Mouse (Mus musculus): ENCODE data around the gene Edn3.

Edn3 gene

DNA sequence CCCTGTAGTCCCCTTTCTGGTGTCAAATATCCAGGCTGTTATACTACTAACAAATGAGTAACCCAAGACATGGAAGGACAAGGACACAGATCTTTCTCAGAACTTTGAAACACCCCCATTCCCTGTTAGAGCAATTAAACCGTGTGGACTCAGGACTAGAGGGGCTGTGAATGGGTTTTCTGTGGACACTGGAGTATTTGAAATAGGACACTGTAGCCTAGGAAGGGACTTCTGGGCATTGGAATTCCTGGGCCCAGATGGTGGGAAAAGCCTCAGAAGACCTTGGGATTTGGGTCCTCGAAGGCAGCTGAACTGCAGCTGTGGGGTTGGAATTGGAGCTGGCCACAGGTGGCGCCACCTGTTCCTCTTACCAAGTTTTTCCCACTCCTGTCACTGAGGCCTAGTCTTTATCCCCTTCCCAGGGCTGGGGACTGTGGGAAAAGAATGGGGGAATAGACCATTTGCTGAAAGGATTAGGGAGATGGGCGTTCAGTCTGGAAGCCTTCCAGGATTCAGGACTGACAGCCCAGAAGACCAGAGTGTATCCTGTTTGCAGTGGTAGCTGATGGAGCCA, 37.2 kb downstream of the Edn3 start:
- DNase-seq: peak; percentile 22

DNA sequence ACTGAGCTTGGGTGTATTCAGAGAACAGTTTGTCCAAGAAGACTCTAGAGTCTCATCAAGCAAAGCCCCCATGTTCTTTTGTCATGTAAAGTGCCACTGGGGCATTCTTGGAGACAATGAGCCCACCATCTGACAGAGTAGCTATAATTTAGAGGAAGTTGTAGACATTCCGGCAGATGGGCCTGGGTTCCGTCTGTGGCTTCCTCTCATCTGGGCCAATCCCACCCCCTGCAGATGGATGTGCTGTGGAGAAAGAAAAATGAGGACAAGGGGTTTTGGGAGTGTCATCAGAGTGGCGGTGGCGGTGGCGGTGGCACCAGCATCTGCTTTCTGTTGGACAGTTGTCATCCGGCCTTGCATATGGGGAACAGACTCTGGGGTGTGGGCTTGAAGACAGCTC, 42.0 kb downstream of the Edn3 start:
- DNase-seq: no peak

DNA sequence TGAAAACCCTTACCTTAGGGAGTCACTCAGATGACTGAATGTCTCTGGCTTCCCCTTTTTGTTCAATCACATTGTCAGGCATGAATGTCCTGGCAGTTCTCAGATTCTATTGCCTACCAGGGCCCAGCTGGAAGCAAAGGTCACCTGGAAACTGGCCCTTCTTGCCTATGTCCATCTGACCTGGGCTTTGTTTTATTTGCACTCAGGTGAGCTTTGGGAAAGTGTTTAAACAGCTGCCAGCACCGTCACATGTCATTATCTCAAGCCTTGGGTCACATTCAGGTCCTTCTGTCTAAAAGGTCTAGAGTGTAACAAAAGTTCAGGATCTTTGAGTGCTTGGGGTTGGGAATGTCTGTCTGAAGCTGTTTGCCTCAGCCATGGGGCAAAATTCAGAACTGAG, 43.2 kb downstream of the Edn3 start:
- DNase-seq: no peak

DNA sequence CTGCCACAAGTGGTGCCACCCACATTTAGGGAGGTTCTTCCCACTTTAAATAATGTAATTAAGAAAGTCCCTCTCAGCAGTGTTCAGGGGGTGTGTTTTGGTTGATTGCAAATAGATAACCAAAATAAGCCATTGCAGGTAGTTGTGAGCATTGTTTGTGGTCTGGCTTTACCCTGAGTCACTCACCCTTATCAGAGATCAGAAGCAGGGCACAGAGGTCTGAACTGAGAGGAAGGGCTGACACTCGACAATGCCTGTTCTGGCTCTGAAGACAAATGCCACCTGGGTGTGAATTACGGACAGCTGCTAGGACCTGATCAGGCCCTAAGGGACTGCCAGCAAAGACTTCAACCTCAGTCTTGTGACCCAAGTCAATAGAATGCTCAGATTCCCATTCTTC, 47.5 kb downstream of the Edn3 start:
- DNase-seq: no peak

DNA sequence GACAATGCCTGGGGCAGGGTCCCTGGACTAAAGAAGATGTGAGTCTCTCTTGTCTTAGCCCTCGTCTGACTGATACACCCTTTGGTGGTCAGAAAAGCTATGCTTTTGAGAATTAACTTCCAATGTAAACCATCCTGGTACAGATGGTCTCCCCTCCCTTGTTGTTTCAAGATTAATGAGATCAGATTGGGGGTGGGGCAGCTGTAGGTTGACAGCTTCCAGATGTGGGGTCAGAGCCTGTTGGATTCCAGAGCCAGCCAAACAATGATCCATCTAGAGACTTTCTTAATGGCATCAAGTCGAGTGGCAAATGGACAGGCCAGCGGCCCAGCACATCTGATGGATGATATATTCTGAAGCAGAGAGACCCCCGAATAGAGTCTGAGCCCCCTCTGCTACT, 48.9 kb downstream of the Edn3 start:
- DNase-seq: no peak

DNA sequence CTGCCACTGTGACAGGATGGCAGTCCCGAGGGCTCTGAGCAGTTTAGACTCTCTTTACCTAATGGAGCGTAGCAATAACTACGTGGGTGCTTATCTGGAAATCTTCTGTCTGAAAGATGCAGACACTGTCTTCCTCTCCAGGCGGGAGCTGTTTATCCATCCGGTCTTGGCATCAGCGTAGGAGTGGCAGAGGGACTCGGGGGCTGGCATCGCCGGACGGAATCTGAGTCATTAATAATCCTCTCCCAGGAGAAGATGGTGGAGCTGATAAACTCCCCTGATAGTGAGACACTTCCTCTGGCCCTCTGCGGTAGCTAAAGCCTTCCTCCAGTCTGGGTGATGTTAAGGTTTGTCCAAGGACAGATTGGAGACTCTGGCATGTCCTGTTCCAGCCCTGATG, 52.9 kb downstream of the Edn3 start:
- no peak for DNase-seq

DNA sequence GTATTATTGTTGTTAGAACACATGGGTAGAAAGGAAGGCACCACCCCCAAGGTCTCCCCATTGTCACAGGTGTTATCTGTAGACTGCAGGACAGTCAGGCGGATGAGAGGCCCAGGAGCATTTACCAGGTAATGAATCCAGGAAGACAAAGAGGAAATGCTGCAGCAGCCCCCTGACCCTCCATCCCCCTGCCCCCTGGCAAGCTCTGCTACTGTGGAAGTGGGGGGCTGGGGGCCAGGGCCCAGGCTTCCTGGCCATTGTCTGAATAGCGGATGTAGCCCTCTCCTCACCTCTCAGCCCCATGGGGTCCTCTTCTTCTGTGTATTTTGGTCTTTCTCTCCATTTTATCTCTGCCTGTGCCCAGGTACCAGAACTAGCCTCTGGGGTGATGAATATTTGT, 55.7 kb downstream of the Edn3 start:
- no peak for DNase-seq

DNA sequence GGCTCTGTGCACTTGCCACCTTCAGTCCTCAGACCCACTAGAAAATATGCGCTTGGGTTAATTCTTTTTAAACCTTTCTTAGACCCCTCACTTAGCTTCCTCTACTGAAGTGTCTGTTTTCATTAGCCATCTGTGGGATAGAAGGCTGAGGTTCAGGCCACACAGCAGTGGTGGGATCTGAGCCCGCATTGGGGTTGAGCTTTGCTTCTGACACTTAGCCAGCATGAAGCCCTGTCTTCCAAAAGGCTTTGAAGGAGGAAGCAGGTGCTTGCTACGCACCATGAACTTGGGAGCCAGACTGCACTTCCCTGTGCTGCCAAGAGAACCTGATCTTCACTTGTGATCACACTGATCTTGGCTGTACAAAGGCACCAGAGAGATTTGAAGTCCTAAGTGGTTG, 59.9 kb downstream of the Edn3 start:
- no peak for DNase-seq

DNA sequence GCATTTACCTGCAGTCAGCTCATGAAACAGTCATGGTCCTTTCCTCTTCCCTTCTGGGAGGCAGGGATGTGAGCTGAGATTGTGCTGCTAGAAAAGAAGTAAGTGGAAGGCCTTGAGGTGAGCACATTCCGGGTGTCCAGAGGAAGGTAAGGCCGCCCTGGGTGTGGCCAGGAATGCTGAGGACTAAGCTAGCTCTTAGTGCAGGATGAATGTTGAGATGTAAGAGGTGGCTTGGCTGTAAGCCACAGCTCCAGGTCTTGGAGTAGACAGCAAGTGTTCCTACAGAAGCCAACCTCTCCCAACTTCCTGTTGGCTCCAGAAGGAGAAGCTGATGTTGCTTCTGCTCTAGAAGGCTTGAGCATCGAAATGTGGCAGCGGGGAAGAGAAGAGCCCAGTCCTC, 67.4 kb downstream of the Edn3 start:
- no peak for DNase-seq

DNA sequence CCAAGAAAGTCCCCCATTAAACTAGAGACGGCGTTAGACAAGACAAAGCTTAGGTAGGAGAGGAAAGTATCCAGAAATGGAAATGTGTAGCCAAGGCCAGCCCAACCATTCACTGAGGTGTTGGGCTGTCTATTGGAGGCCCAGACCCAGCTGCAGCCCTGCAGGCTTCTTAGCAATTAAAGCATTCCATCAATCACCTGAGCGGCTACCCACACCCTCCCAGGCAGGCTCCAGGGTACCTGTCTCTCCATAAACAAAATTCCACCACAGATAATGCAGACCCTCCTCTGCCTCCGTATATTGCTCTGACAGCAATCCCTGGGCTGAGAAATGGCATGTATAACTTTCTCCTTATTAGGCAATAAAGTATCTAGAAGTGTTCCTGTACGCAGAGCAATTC, 73.2 kb downstream of the Edn3 start:
- no peak for DNase-seq

All from retina, postnatal 1 day (tissue).